Mouse (Mus musculus): ENCODE measurements around the gene Hyal1. TPM values are rescaled to one million over a fixed set of nuclear protein-coding genes. Genes with fewer than 3 reads are reported as not detected.

Hyal1 gene
- polyA plus RNA-seq, 1 experiment from 2014 or later, result 5.0 TPM

- Histone ChIP-seq H3K36me3 (ENCODE audit: insufficient read depth, low read length) (peaks cover 26% of the 10 kb centered on the region), H3K4me2 (ENCODE audit: low read length) (peak within 1 kb of the TSS; percentile 74), H3K4me1 (replicated peaks; ENCODE audit: insufficient read depth, low read length) (peaks cover 16% of the 10 kb centered on the region), H3K9ac (ENCODE audit: low read depth, low read length) (peak within 1 kb of the TSS; percentile 52), H3K27ac (no peak within 1 kb of the TSS), H3K27me3 (ENCODE audit: insufficient read depth, low read length) (no peaks in the 10 kb centered on the region), H3K9me3 (replicated peaks; ENCODE audit: low read length) (no peaks in the 10 kb centered on the region), H3K4me3 (replicated peaks; ENCODE audit: low read depth, low read length) (peak within 1 kb of the TSS; percentile 56)
- ATAC-seq (replicated peaks; ENCODE audit: low FRiP score, low read depth) (peak; percentile 96), DNase-seq (ENCODE audit: low spot score) (peak; percentile 99)
- 15% methylated on average over 46 of the region's 46 CpGs for WGBS
- TF ChIP-seq CTCF (IDR thresholded peaks at IDR 0.05; ENCODE audit: low read depth), result no peak
Measured at GRCm38 (mm10) chr9:107586974-107587832, 10.5 kb downstream of the Hyal1 start, which contains the start of gene Ifrd2. TSS of gene Ifrd2 (plus strand) at chr9:107587642.

- ATAC-seq (replicated peaks; ENCODE audit: low FRiP score, low read depth) (peak; percentile 34), DNase-seq (ENCODE audit: low spot score) (peak; percentile 34)
- 2% methylated on average over 33 of the region's 33 CpGs for WGBS
- Histone ChIP-seq H3K9me3 (replicated peaks; ENCODE audit: low read length) (no peaks in the 10 kb centered on the region), H3K9ac (ENCODE audit: low read depth, low read length) (peak overlapping the region; percentile 52), H3K27me3 (ENCODE audit: insufficient read depth, low read length) (no peaks in the 10 kb centered on the region), H3K36me3 (ENCODE audit: insufficient read depth, low read length) (peaks cover 28% of the 10 kb centered on the region), H3K4me2 (ENCODE audit: low read length) (peak overlapping the region; percentile 74), H3K4me1 (replicated peaks; ENCODE audit: insufficient read depth, low read length) (peaks cover 12% of the 10 kb centered on the region), H3K27ac (no peak overlapping the region), H3K4me3 (replicated peaks; ENCODE audit: low read depth, low read length) (peak overlapping the region; percentile 56)
- TF ChIP-seq CTCF (IDR thresholded peaks at IDR 0.05; ENCODE audit: low read depth), result no peak
Measured at GRCm38 (mm10) chr9:107587833-107588639, 11.3 kb downstream of the Hyal1 start.

- no peak overlapping the region for H3K4me3 ChIP-seq (replicated peaks; ENCODE audit: low read depth, low read length)
- H3K9me3 ChIP-seq (replicated peaks; ENCODE audit: low read length), result no peaks in the 10 kb centered on the region
- H3K36me3 ChIP-seq (ENCODE audit: insufficient read depth, low read length), result peaks cover 34% of the 10 kb centered on the region
- no peaks in the 10 kb centered on the region for H3K27me3 ChIP-seq (ENCODE audit: insufficient read depth, low read length)
- no peak overlapping the region for H3K4me2 ChIP-seq (ENCODE audit: low read length)
- H3K27ac ChIP-seq, result no peak overlapping the region
- ATAC-seq (replicated peaks; ENCODE audit: low FRiP score, low read depth), result no peak
- H3K9ac ChIP-seq (ENCODE audit: low read depth, low read length), result no peak overlapping the region
- 83% methylated on average over 25 of the region's 25 CpGs for WGBS
- no peak for TF ChIP-seq CTCF (IDR thresholded peaks at IDR 0.05; ENCODE audit: low read depth)
- no peak for DNase-seq (ENCODE audit: low spot score)
- H3K4me1 ChIP-seq (replicated peaks; ENCODE audit: insufficient read depth, low read length), result peaks cover 12% of the 10 kb centered on the region
Measured at GRCm38 (mm10) chr9:107590058-107590772, 13.5 kb downstream of the Hyal1 start.

- H3K27ac ChIP-seq, result no peak overlapping the region
- no peak for ATAC-seq (replicated peaks; ENCODE audit: low FRiP score, low read depth)
- H3K9me3 ChIP-seq (replicated peaks; ENCODE audit: low read length), result no peaks in the 10 kb centered on the region
- TF ChIP-seq CTCF (IDR thresholded peaks at IDR 0.05; ENCODE audit: low read depth), result no peak
- 84% methylated on average over 6 of the region's 6 CpGs for WGBS
- H3K9ac ChIP-seq (ENCODE audit: low read depth, low read length), result no peak overlapping the region
- peaks cover 34% of the 10 kb centered on the region for H3K36me3 ChIP-seq (ENCODE audit: insufficient read depth, low read length)
- no peaks in the 10 kb centered on the region for H3K27me3 ChIP-seq (ENCODE audit: insufficient read depth, low read length)
- no peak for DNase-seq (ENCODE audit: low spot score)
- no peak overlapping the region for H3K4me3 ChIP-seq (replicated peaks; ENCODE audit: low read depth, low read length)
- no peak overlapping the region for H3K4me2 ChIP-seq (ENCODE audit: low read length)
- H3K4me1 ChIP-seq (replicated peaks; ENCODE audit: insufficient read depth, low read length), result peaks cover 12% of the 10 kb centered on the region
Measured at GRCm38 (mm10) chr9:107590773-107591060, 14.0 kb downstream of the Hyal1 start.

GRCm38 (mm10) chr9:107593101-107593976 is 16.6 kb downstream of the Hyal1 start:
- Histone ChIP-seq H3K27ac (no peak overlapping the region), H3K27me3 (ENCODE audit: insufficient read depth, low read length) (no peaks in the 10 kb centered on the region), H3K4me3 (replicated peaks; ENCODE audit: low read depth, low read length) (no peak overlapping the region), H3K36me3 (ENCODE audit: insufficient read depth, low read length) (peaks cover 34% of the 10 kb centered on the region), H3K9me3 (replicated peaks; ENCODE audit: low read length) (no peaks in the 10 kb centered on the region), H3K9ac (ENCODE audit: low read depth, low read length) (no peak overlapping the region), H3K4me1 (replicated peaks; ENCODE audit: insufficient read depth, low read length) (peaks cover 7% of the 10 kb centered on the region), H3K4me2 (ENCODE audit: low read length) (no peak overlapping the region)
- WGBS, result 82% methylated on average over 11 of the region's 11 CpGs
- no peak for TF ChIP-seq CTCF (IDR thresholded peaks at IDR 0.05; ENCODE audit: low read depth)
- ATAC-seq (replicated peaks; ENCODE audit: low FRiP score, low read depth) (no peak), DNase-seq (ENCODE audit: low spot score) (no peak)
